In the genomic region with DNA sequence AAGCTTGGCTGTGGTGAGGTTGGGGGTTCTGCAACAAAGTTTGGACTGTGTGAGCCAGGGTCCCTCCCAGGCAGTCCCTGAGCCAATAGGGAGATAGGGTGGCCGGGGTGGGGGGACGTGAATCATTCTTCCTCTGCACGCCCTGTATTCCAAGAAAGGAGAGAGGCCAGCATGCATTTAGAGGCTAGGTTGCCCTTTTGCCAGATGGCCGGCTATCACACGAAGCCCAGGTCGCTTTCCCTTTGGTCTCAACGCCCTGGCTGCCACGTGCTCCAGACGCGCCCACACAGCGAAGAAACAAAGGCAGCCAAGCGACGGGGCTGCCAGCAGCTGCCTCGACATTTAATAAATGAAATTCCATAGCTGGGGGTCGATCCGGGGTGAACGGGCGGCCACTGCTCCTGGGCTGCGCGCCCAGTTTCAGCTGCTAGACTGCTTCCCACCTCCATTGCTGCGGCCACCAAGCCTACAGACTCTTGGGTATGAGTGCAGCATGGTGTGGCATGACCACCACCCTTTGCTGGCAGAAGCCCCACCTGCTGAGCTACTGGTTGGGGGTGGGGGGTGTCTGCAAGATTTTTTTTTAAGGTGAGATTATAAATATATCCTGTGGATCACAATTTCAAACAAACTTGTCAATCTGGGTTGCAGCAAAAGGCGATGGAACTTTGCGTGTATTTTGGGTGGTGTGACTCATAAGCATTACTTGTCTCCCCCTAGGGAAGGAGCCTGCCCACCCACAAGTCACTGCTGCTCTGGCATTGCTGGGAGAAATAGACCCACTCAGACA, we compare ENCODE assay signal across 8 mouse cellular contexts. TPM values are rescaled to one million over a fixed set of nuclear protein-coding genes. Genes with fewer than 3 reads are reported as not detected.
DNase-seq lines count a peak whose midpoint lies in the region; ATAC-seq and TF ChIP-seq lines count a peak whose summit lies in the region.

No protein-coding gene starts in this region.

- no peaks in the 10 kb centered on the region for H3K36me3 ChIP-seq in thymus, adult 2 months (ENCODE audit: control insufficient read depth, insufficient read depth, low read length)
- no peaks in the 10 kb centered on the region for H3K36me3 ChIP-seq in hindbrain, embryonic 15.5 days
- H3K36me3 ChIP-seq in liver, embryonic 11.5 days (ENCODE audit: control insufficient read depth, insufficient read depth, low read length): no peaks in the 10 kb centered on the region
- H3K36me3 ChIP-seq in neural tube, embryonic 12.5 days: no peaks in the 10 kb centered on the region

- peak; percentile 33 for DNase-seq in thymus, adult 2 months
- DNase-seq in thymus, postnatal 4 days: no peak
- peak; percentile 59 for DNase-seq in c-Kit-positive CD71-positive TER-119-positive erythroid progenitor cells, embryonic 14.5 days (ENCODE audit: low spot score)
- DNase-seq in frontal cortex, postnatal 36 days (ENCODE audit: low spot score in 2 of 2): peak; percentile 73 to 80
- no peak for DNase-seq in liver, embryonic 11.5 days (ENCODE audit: low spot score)
- no peak for DNase-seq in T-cell, adult 2 months (ENCODE audit: low spot score)

- peak overlapping the region; percentile 18 for H3K4me3 ChIP-seq in thymus, adult 2 months (ENCODE audit: control insufficient read depth, insufficient read depth, low read length)
- peak overlapping the region; percentile 90 for H3K4me3 ChIP-seq in hindbrain, embryonic 15.5 days
- H3K4me3 ChIP-seq in liver, embryonic 11.5 days (ENCODE audit: low read depth, low read length): peak overlapping the region; percentile 93
- H3K4me3 ChIP-seq in neural tube, embryonic 12.5 days: peak overlapping the region; percentile 97

- H3K27ac ChIP-seq in thymus, adult 2 months (ENCODE audit: control insufficient read depth, insufficient read depth, low read length): no peak overlapping the region
- peak overlapping the region; percentile 91 for H3K27ac ChIP-seq in hindbrain, embryonic 15.5 days (replicated peaks)
- H3K27ac ChIP-seq in liver, embryonic 11.5 days (ENCODE audit: low read depth, low read length): peak overlapping the region; percentile 91
- H3K27ac ChIP-seq in neural tube, embryonic 12.5 days: peak overlapping the region; percentile 57; the same call in 1 of the 2 replicates

- no peak for TF ChIP-seq CTCF in thymus, adult 2 months (IDR thresholded peaks at IDR 0.05; ENCODE audit: borderline replicate concordance, control insufficient read depth, extremely low read depth, insufficient read depth, low read length, poor library complexity)

- H3K4me1 ChIP-seq in thymus, adult 2 months (replicated peaks; ENCODE audit: control insufficient read depth, insufficient read depth, low read length): peaks cover 43% of the 10 kb centered on the region
- H3K4me1 ChIP-seq in hindbrain, embryonic 15.5 days (replicated peaks): peaks cover 76% of the 10 kb centered on the region
- peaks cover 53% of the 10 kb centered on the region for H3K4me1 ChIP-seq in liver, embryonic 11.5 days (replicated peaks; ENCODE audit: control insufficient read depth, insufficient read depth, low read length)
- peaks cover 66% of the 10 kb centered on the region for H3K4me1 ChIP-seq in neural tube, embryonic 12.5 days

- TF ChIP-seq POLR2A in thymus, adult 2 months (IDR thresholded peaks at IDR 0.05; ENCODE audit: control insufficient read depth, extremely low read depth, insufficient read depth, low read length, poor library complexity): no peak

- peak; percentile 57 for ATAC-seq in hindbrain, embryonic 15.5 days (ENCODE audit: low FRiP score, low read depth)
- ATAC-seq in liver, embryonic 11.5 days (replicated peaks; ENCODE audit: low FRiP score): peak; percentile 48
- peak; percentile 61 for ATAC-seq in neural tube, embryonic 12.5 days (ENCODE audit: low FRiP score, low read depth)

- under 1% methylated on average over 23 of the region's 23 CpGs for WGBS in thymus, adult 2 months
- WGBS in hindbrain, embryonic 15.5 days: under 1% methylated on average over 23 of the region's 23 CpGs
- WGBS in liver, embryonic 11.5 days: under 1% methylated on average over 23 of the region's 23 CpGs
- under 1% methylated on average over 23 of the region's 23 CpGs for WGBS in neural tube, embryonic 12.5 days

- peak overlapping the region; percentile 91 for H3K9ac ChIP-seq in hindbrain, embryonic 15.5 days
- peak overlapping the region; percentile 91 for H3K9ac ChIP-seq in liver, embryonic 11.5 days (ENCODE audit: low read depth, low read length)
- peak overlapping the region; percentile 57 for H3K9ac ChIP-seq in neural tube, embryonic 12.5 days

- H3K9me3 ChIP-seq in hindbrain, embryonic 15.5 days: no peaks in the 10 kb centered on the region
- no peaks in the 10 kb centered on the region for H3K9me3 ChIP-seq in liver, embryonic 11.5 days (ENCODE audit: control insufficient read depth, low read length)
- H3K9me3 ChIP-seq in neural tube, embryonic 12.5 days: no peaks in the 10 kb centered on the region

- no peaks in the 10 kb centered on the region; the same call in 1 of the 2 replicates for H3K27me3 ChIP-seq in thymus, adult 2 months (ENCODE audit: control insufficient read depth, insufficient read depth, low read length)
- H3K27me3 ChIP-seq in hindbrain, embryonic 15.5 days: no peaks in the 10 kb centered on the region
- H3K27me3 ChIP-seq in liver, embryonic 11.5 days (replicated peaks; ENCODE audit: control insufficient read depth, insufficient read depth, low read length): no peaks in the 10 kb centered on the region
- H3K27me3 ChIP-seq in neural tube, embryonic 12.5 days (replicated peaks): no peaks in the 10 kb centered on the region

- H3K4me2 ChIP-seq in hindbrain, embryonic 15.5 days: peak overlapping the region; percentile 95
- peak overlapping the region; percentile 98 for H3K4me2 ChIP-seq in liver, embryonic 11.5 days
- H3K4me2 ChIP-seq in neural tube, embryonic 12.5 days (replicated peaks): peak overlapping the region; percentile 68

RNA-seq across cellular contexts. Expression of a gene that starts 1.7 kb away (rescaled TPM):
- polyA plus RNA-seq in thymus, adult 2 months (2012; rRNA removed): 99.0 and 100 TPM in 2 replicates
- polyA plus RNA-seq in hindbrain, embryonic 15.5 days (2015; fragmentation: Nextera tagmentation; extraction: Ambion mirVana): 16.4 and 18.1 TPM in 2 replicates
- 10.1 and 14.1 TPM in 2 replicates for polyA plus RNA-seq in liver, embryonic 11.5 days (2014; fragmentation: Nextera tagmentation; extraction: Ambion mirVana)
- polyA plus RNA-seq in neural tube, embryonic 12.5 days (2016; fragmentation: Nextera tagmentation; extraction: Ambion mirVana): 12.5 and 14.4 TPM in 2 replicates

RNA-seq across cellular contexts. Expression of a gene that starts 2.2 kb away (rescaled TPM):
- 47.4 and 52.7 TPM in 2 replicates for polyA plus RNA-seq in thymus, adult 2 months (2012; rRNA removed)
- polyA plus RNA-seq in hindbrain, embryonic 15.5 days (2015; fragmentation: Nextera tagmentation; extraction: Ambion mirVana): 36.6 and 50.7 TPM in 2 replicates
- 4.4 and 5.6 TPM in 2 replicates for polyA plus RNA-seq in liver, embryonic 11.5 days (2014; fragmentation: Nextera tagmentation; extraction: Ambion mirVana)
- polyA plus RNA-seq in neural tube, embryonic 12.5 days (2016; fragmentation: Nextera tagmentation; extraction: Ambion mirVana): 33.8 and 39.7 TPM in 2 replicates

RNA-seq across cellular contexts. Expression of a gene that starts 23.2 kb away (rescaled TPM):
- polyA plus RNA-seq in thymus, adult 2 months (2012; rRNA removed): 14.2 and 18.9 TPM in 2 replicates
- polyA plus RNA-seq in hindbrain, embryonic 15.5 days (2015; fragmentation: Nextera tagmentation; extraction: Ambion mirVana): 2.7 TPM in 2 replicates
- polyA plus RNA-seq in liver, embryonic 11.5 days (2014; fragmentation: Nextera tagmentation; extraction: Ambion mirVana): 3.9 and 4.2 TPM in 2 replicates
- polyA plus RNA-seq in neural tube, embryonic 12.5 days (2016; fragmentation: Nextera tagmentation; extraction: Ambion mirVana): 5.2 and 7.1 TPM in 2 replicates

RNA-seq across cellular contexts. Expression of a gene that starts 24.1 kb away (rescaled TPM):
- 72.7 and 74.2 TPM in 2 replicates for polyA plus RNA-seq in thymus, adult 2 months (2012; rRNA removed)
- 16.8 and 19.6 TPM in 2 replicates for polyA plus RNA-seq in hindbrain, embryonic 15.5 days (2015; fragmentation: Nextera tagmentation; extraction: Ambion mirVana)
- 16.2 and 17.9 TPM in 2 replicates for polyA plus RNA-seq in liver, embryonic 11.5 days (2014; fragmentation: Nextera tagmentation; extraction: Ambion mirVana)
- polyA plus RNA-seq in neural tube, embryonic 12.5 days (2016; fragmentation: Nextera tagmentation; extraction: Ambion mirVana): 28.7 and 32.4 TPM in 2 replicates

RNA-seq across cellular contexts. Expression of a gene that starts 27.3 kb away (rescaled TPM):
- polyA plus RNA-seq in thymus, adult 2 months (2012; rRNA removed): 3.2 and 3.6 TPM in 2 replicates
- 0.12 and 0.16 TPM in 2 replicates for polyA plus RNA-seq in hindbrain, embryonic 15.5 days (2015; fragmentation: Nextera tagmentation; extraction: Ambion mirVana)
- polyA plus RNA-seq in liver, embryonic 11.5 days (2014; fragmentation: Nextera tagmentation; extraction: Ambion mirVana): not detected in 2 replicates
- polyA plus RNA-seq in neural tube, embryonic 12.5 days (2016; fragmentation: Nextera tagmentation; extraction: Ambion mirVana): 0.15 and 0.39 TPM in 2 replicates

Comparison
In these comparisons a context has a peak if more than half of its experiments do, and no peak if none do; other contexts are left out.
1. DNase-seq: peak in thymus, adult 2 months (single experiment), c-Kit-positive CD71-positive TER-119-positive erythroid progenitor cells, embryonic 14.5 days (single experiment) and frontal cortex, postnatal 36 days (2 of 2); none in thymus, postnatal 4 days (single experiment), liver, embryonic 11.5 days (single experiment) and T-cell, adult 2 months (single experiment).
2. H3K4me3 ChIP-seq: peak in every context shown above with its lines; median percentile 97 in neural tube, embryonic 12.5 days; 93 in liver, embryonic 11.5 days; 90 in hindbrain, embryonic 15.5 days; 18 in thymus, adult 2 months.
3. Peak in every context shown above with its lines, with median percentiles within 50 percentile points of each other: ATAC-seq, H3K4me2 ChIP-seq and H3K9ac ChIP-seq.